ENCODE assay signal across 35 mouse cellular contexts in genomic region chr7:79873407-79873806, GRCm38 (mm10).
"Had no signal": no experiment of that assay in that cellular context is flagged by ENCODE, and none has a peak within 500 bp of the region (broad histone marks: within the 10 kb centered on the region; RNA-seq: fewer than 3 reads in every experiment).

No protein-coding gene starts in this region.

- H3K27ac ChIP-seq: heart, embryonic 13.5 days; heart, embryonic 15.5 days; hindbrain, embryonic 10.5 days; hindbrain, embryonic 12.5 days; hindbrain, embryonic 13.5 days; hindbrain, embryonic 14.5 days; hindbrain, embryonic 15.5 days; hindbrain, postnatal 0 days; intestine, embryonic 15.5 days; kidney, embryonic 15.5 days; kidney, postnatal 0 days; layer of hippocampus, adult 2 months; left cerebral cortex, adult 2 months had no signal

- H3K9ac ChIP-seq: heart, embryonic 12.5 days; heart, embryonic 13.5 days; heart, embryonic 15.5 days; hindbrain, embryonic 12.5 days; hindbrain, embryonic 13.5 days; hindbrain, embryonic 14.5 days; hindbrain, embryonic 15.5 days; intestine, embryonic 15.5 days; kidney, embryonic 15.5 days had no signal

- H3K4me3 ChIP-seq: heart, embryonic 12.5 days; heart, embryonic 13.5 days; heart, embryonic 15.5 days; hindbrain, embryonic 10.5 days; hindbrain, embryonic 12.5 days; hindbrain, embryonic 13.5 days; hindbrain, embryonic 15.5 days; intestine, embryonic 15.5 days; kidney, embryonic 15.5 days; layer of hippocampus, adult 2 months; left cerebral cortex, adult 2 months had no signal

- H3K4me2 ChIP-seq: heart, embryonic 11.5 days; heart, embryonic 12.5 days; heart, embryonic 13.5 days; heart, embryonic 15.5 days; hindbrain, embryonic 12.5 days; hindbrain, embryonic 13.5 days; hindbrain, embryonic 14.5 days; hindbrain, embryonic 15.5 days; intestine, embryonic 15.5 days; kidney, embryonic 15.5 days had no signal

- ATAC-seq: hindbrain, embryonic 16.5 days; hindbrain, postnatal 0 days; inflammation-experienced regulatory T-cells, adult 6 months; intestine, embryonic 15.5 days; intestine, embryonic 16.5 days; intestine, postnatal 0 days had no signal

- H3K9me3 ChIP-seq: heart, embryonic 12.5 days; heart, embryonic 13.5 days; heart, embryonic 15.5 days; hindbrain, embryonic 10.5 days; hindbrain, embryonic 12.5 days; hindbrain, embryonic 13.5 days; hindbrain, embryonic 15.5 days; intestine, embryonic 15.5 days; kidney, embryonic 15.5 days had no signal

- H3K27me3 ChIP-seq: heart, embryonic 12.5 days; heart, embryonic 13.5 days; heart, embryonic 15.5 days; hindbrain, embryonic 12.5 days; hindbrain, embryonic 13.5 days; hindbrain, embryonic 15.5 days; intestine, embryonic 15.5 days; kidney, embryonic 15.5 days had no signal

- H3K4me1 ChIP-seq: heart, embryonic 12.5 days; heart, embryonic 15.5 days; hindbrain, embryonic 12.5 days; hindbrain, embryonic 13.5 days; hindbrain, embryonic 15.5 days had no signal

- H3K36me3 ChIP-seq: heart, embryonic 12.5 days; heart, embryonic 15.5 days; hindbrain, embryonic 12.5 days; hindbrain, embryonic 15.5 days; intestine, embryonic 15.5 days had no signal

- DNase-seq: heart, postnatal 10 days; heart, postnatal 14 days; heart, postnatal 36 days; heart, postnatal 4 days; kidney, adult 11 months; kidney, adult 18-20 months; kidney, adult 2 months; kidney, adult 8-10 months; kidney, adult 9 months; kidney, postnatal 10 days; kidney, postnatal 14 days; kidney, postnatal 25 days; kidney, postnatal 36 days; kidney, postnatal 4 days; layer of hippocampus, adult 9-11 months; layer of hippocampus, postnatal 36 days had no signal
